Comparison of ENCODE assay signal across 47 mouse cellular contexts in genomic region chr5:73023801-73024200, GRCm38 (mm10). TPM values are rescaled to one million over a fixed set of nuclear protein-coding genes. Genes with fewer than 3 reads are reported as not detected.
"Had no signal": no experiment of that assay in that cellular context is flagged by ENCODE, and none has a peak within 500 bp of the region (broad histone marks: within the 10 kb centered on the region; RNA-seq: fewer than 3 reads in every experiment).

No protein-coding gene starts in this region.

- H3K9me3 ChIP-seq: limb, embryonic 10.5 days; limb, embryonic 12.5 days; limb, embryonic 13.5 days; limb, embryonic 15.5 days; liver, embryonic 12.5 days; liver, embryonic 13.5 days; liver, embryonic 15.5 days; lung, embryonic 15.5 days; megakaryocyte, embryonic 14.5 days; midbrain, embryonic 10.5 days; midbrain, embryonic 12.5 days; midbrain, embryonic 13.5 days; midbrain, embryonic 15.5 days; neural tube, embryonic 12.5 days had no signal

- ATAC-seq: liver, embryonic 12.5 days; liver, postnatal 0 days; lung, postnatal 0 days; midbrain, embryonic 13.5 days; midbrain, embryonic 15.5 days; midbrain, embryonic 16.5 days had no signal

- H3K9ac ChIP-seq: limb, embryonic 12.5 days; limb, embryonic 13.5 days; limb, embryonic 15.5 days; liver, embryonic 12.5 days; liver, embryonic 13.5 days; liver, embryonic 14.5 days; liver, embryonic 15.5 days; liver, postnatal 0 days; lung, embryonic 14.5 days; lung, embryonic 15.5 days; midbrain, embryonic 12.5 days; midbrain, embryonic 13.5 days; midbrain, embryonic 15.5 days; neural tube, embryonic 12.5 days had no signal

- H3K27me3 ChIP-seq: limb, embryonic 12.5 days; limb, embryonic 13.5 days; limb, embryonic 15.5 days; liver, embryonic 12.5 days; liver, embryonic 13.5 days; liver, embryonic 15.5 days; lung, embryonic 15.5 days; megakaryocyte, embryonic 14.5 days; midbrain, embryonic 12.5 days; midbrain, embryonic 13.5 days; midbrain, embryonic 15.5 days; neural tube, embryonic 12.5 days had no signal

- H3K4me1 ChIP-seq: limb, embryonic 10.5 days; limb, embryonic 12.5 days; limb, embryonic 13.5 days; limb, embryonic 15.5 days; liver, embryonic 12.5 days; liver, embryonic 13.5 days; liver, embryonic 15.5 days; lung, embryonic 15.5 days; megakaryocyte, embryonic 14.5 days; midbrain, embryonic 10.5 days; midbrain, embryonic 12.5 days; midbrain, embryonic 13.5 days; midbrain, embryonic 15.5 days; neural tube, embryonic 12.5 days had no signal

- H3K4me2 ChIP-seq: limb, embryonic 12.5 days; limb, embryonic 13.5 days; limb, embryonic 15.5 days; liver, embryonic 11.5 days; liver, embryonic 12.5 days; liver, embryonic 13.5 days; liver, embryonic 15.5 days; lung, embryonic 14.5 days; lung, embryonic 15.5 days; midbrain, embryonic 11.5 days; midbrain, embryonic 12.5 days; midbrain, embryonic 13.5 days; midbrain, embryonic 15.5 days; neural tube, embryonic 12.5 days had no signal

- DNase-seq: left cerebral cortex, postnatal 4 days; liver; liver, embryonic 13.5 days; liver, postnatal 0 days; lung, adult 18-20 months; lung, adult 2 months; lung, embryonic 14.5 days; lung, postnatal 10 days; lung, postnatal 14 days; lung, postnatal 36 days; lung, postnatal 4 days; midbrain, embryonic 14.5 days had no signal

- H3K27ac ChIP-seq: limb, embryonic 10.5 days; limb, embryonic 12.5 days; limb, embryonic 13.5 days; limb, embryonic 15.5 days; liver, embryonic 12.5 days; liver, embryonic 13.5 days; liver, embryonic 14.5 days; liver, embryonic 15.5 days; lung, embryonic 15.5 days; macrophage; midbrain, embryonic 10.5 days; midbrain, embryonic 12.5 days; midbrain, embryonic 13.5 days; midbrain, embryonic 15.5 days; neural tube, embryonic 12.5 days had no signal

- H3K4me3 ChIP-seq: limb, embryonic 10.5 days; limb, embryonic 12.5 days; limb, embryonic 13.5 days; limb, embryonic 15.5 days; liver, embryonic 12.5 days; liver, embryonic 13.5 days; liver, embryonic 15.5 days; lung, embryonic 15.5 days; megakaryocyte, embryonic 14.5 days; midbrain, embryonic 10.5 days; midbrain, embryonic 12.5 days; midbrain, embryonic 13.5 days; midbrain, embryonic 15.5 days; myocyte; neural tube, embryonic 12.5 days had no signal

RNA-seq across cellular contexts. Expression of gene Slc10a4, which starts 17.1 kb away (rescaled TPM):
- total RNA-seq: liver, adult 2 months; megakaryocyte progenitor cell, adult 5-6 weeks; megakaryocyte, adult 5-6 weeks; megakaryocyte-erythroid progenitor cell, adult 5-6 weeks; monocyte, adult 5-6 weeks had no signal
- polyA plus RNA-seq: liver, adult 2 months; liver, postnatal 0 days; macrophage had no signal

RNA-seq across cellular contexts. Expression of gene Gm10135, which starts 49.3 kb away (rescaled TPM):
- total RNA-seq: left cerebral cortex, postnatal 10 days; left cerebral cortex, postnatal 14 days; left cerebral cortex, postnatal 25 days; left cerebral cortex, postnatal 36 days; left cerebral cortex, postnatal 4 days; liver, adult 2 months; midbrain, postnatal 0 days; monocyte, adult 5-6 weeks had no signal
- polyA plus RNA-seq: limb, embryonic 10.5 days; limb, embryonic 11.5 days; limb, embryonic 12.5 days; limb, embryonic 13.5 days; limb, embryonic 14.5 days; limb, embryonic 15.5 days; liver, adult 2 months; liver, embryonic 11.5 days; liver, embryonic 12.5 days; liver, embryonic 13.5 days; liver, embryonic 14.5 days; liver, embryonic 15.5 days; liver, embryonic 16.5 days; liver, postnatal 0 days; lung, adult 2 months; lung, embryonic 14.5 days; lung, embryonic 15.5 days; lung, embryonic 16.5 days; lung, postnatal 0 days; macrophage; midbrain, embryonic 10.5 days; midbrain, embryonic 11.5 days; midbrain, embryonic 12.5 days; midbrain, embryonic 13.5 days; midbrain, embryonic 14.5 days; midbrain, embryonic 15.5 days; midbrain, embryonic 16.5 days; midbrain, postnatal 0 days; myocyte; neural tube, embryonic 11.5 days; neural tube, embryonic 12.5 days had no signal
